Mouse (Mus musculus) MEL (cell line): ENCODE data around the gene Cd99l2.

Source experiments
- CTCF ChIP-seq, 3 experiments: IDR thresholded peaks in 2 of 3; conservative IDR thresholded peaks in 1 of 3; 2 replicates each; pipeline ENCODE4 v1.5.1; 2011 to 2012; ENCODE audit warnings: low read length in 3 of 3, low read depth in 2 of 3, mild to moderate bottlenecking in 2 of 3, improper control_type of control experiment in 1 of 3, inconsistent platforms in 1 of 3, mixed read lengths in 1 of 3, moderate library complexity in 1 of 3; ENCODE audit not compliant: control insufficient read depth in 1 of 3, insufficient read depth in 1 of 3, poor library complexity in 1 of 3, severe bottlenecking in 1 of 3
- ELF1 ChIP-seq: IDR thresholded peaks from 2 replicates; pipeline ENCODE4 v1.6.1; 2014; ENCODE audit warnings: low read depth, mild to moderate bottlenecking, inconsistent platforms, low read length, improper control_type of control experiment, moderate library complexity
- JUND ChIP-seq: IDR thresholded peaks from 2 replicates; pipeline ENCODE4 v1.6.1; 2011; ENCODE audit warnings: low read depth, mild to moderate bottlenecking, improper control_type of control experiment, low read length
- MAX ChIP-seq: IDR thresholded peaks from 2 replicates; pipeline ENCODE4 v1.6.1; 2011; ENCODE audit warnings: low read length, improper control_type of control experiment
- POLR2A ChIP-seq, 2 experiments: IDR thresholded peaks; 2 replicates each; pipeline ENCODE4 v1.6.1; 2011 to 2012; ENCODE audit warnings: low read length in 2 of 2, mild to moderate bottlenecking in 2 of 2, control low read depth in 1 of 2, improper control_type of control experiment in 1 of 2, low read depth in 1 of 2, moderate library complexity in 1 of 2; ENCODE audit not compliant: control insufficient read depth in 1 of 2, insufficient read depth in 1 of 2, poor library complexity in 1 of 2
- RCOR1 ChIP-seq: IDR thresholded peaks from 2 replicates; pipeline ENCODE4 v1.6.1; 2012; ENCODE audit warnings: low read depth, mild to moderate bottlenecking, inconsistent platforms, low read length, improper control_type of control experiment
- TBP ChIP-seq: IDR thresholded peaks from 2 replicates; pipeline ENCODE4 v1.8.0; 2011; ENCODE audit warnings: low read depth, low read length, improper control_type of control experiment
- UBTF ChIP-seq: IDR thresholded peaks from 2 replicates; pipeline ENCODE4 v1.6.1; 2012; ENCODE audit warnings: low read depth, mild to moderate bottlenecking, inconsistent platforms, low read length, improper control_type of control experiment, moderate library complexity, borderline replicate concordance; ENCODE audit not compliant: insufficient read depth

DNA sequence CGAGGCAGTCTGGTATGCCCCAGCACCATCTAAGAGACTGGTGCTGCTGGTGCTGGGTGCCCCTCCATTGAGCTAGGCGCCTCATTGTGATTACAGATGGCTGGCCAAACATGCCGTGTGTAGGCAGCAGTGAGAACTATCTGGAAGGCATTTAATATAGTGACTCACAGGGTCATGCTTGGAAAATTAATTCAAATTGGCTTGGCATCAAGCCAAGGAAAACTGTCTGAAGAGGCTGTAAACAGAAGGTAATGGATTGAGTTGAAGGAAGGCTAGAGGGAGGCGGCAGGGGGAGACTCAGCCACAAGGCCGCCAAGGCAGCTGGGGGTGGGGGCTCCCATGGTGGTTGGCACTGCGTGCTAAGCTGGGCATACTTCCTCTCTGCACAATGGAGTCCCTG is 36.0 kb upstream of the Cd99l2 start:
- TF ChIP-seq MAX (no peak), POLR2A (IDR thresholded peaks at IDR 0.05; ENCODE audit: control insufficient read depth in 1 of 2, insufficient read depth in 1 of 2, low read depth in 1 of 2, low read length in 2 of 2, poor library complexity in 1 of 2) (no peak), JUND (no peak), TBP (no peak), UBTF (no peak), RCOR1 (no peak), ELF1 (no peak), CTCF (IDR thresholded peaks at IDR 0.05 in 2 of 3, conservative IDR thresholded peaks at IDR 0.05 in 1 of 3; ENCODE audit: control insufficient read depth in 1 of 3, insufficient read depth in 1 of 3, low read depth in 2 of 3, low read length in 3 of 3, poor library complexity in 1 of 3, severe bottlenecking in 1 of 3) (no peak)
